Mouse (Mus musculus) ES-E14 (cell line): ENCODE measurements around the gene Rassf7.

Experiments used
- HCFC1 ChIP-seq: IDR thresholded peaks from 2 replicates; pipeline ENCODE4 v1.6.1; 2012; ENCODE audit warnings: low read length, inconsistent platforms, borderline replicate concordance; ENCODE audit not compliant: insufficient read depth
- MAFK ChIP-seq: IDR thresholded peaks from 2 replicates; pipeline ENCODE4 v1.6.1; 2014; ENCODE audit warnings: mild to moderate bottlenecking, low read depth, low read length, inconsistent platforms; ENCODE audit not compliant: insufficient read depth
- ZC3H11A ChIP-seq: IDR thresholded peaks from 2 replicates; pipeline ENCODE4 v1.6.1; 2012; ENCODE audit warnings: low read depth, mild to moderate bottlenecking, inconsistent platforms, low read length, borderline replicate concordance
- ZNF384 ChIP-seq: IDR thresholded peaks from 2 replicates; pipeline ENCODE4 v1.6.1; 2012; ENCODE audit warnings: low read depth, low read length, inconsistent platforms

- TF ChIP-seq HCFC1 (no peak), MAFK (no peak), ZNF384 (no peak), ZC3H11A (no peak)
These were observed 18.9 kb upstream of the Rassf7 start for GRCm38 (mm10) chr7:141196619-141197282.
